Mouse (Mus musculus): Measurements from ENCODE around the gene Arhgdia.
A peak's percentile ranks its signal among the peaks of the same experiment; 100 is the strongest.
"Not testable (repeated sequence)": the region's sequence is repeated elsewhere in the genome, so short reads cannot be mapped to it uniquely, and the experiment has no call there.

The Arhgdia gene

GRCm38 (mm10) chr11:120612763-120613162, 31.3 kb upstream of the Arhgdia start:
- DNase-seq = peak; percentile 93

GRCm38 (mm10) chr11:120610477-120611046, 29.1 kb upstream of the Arhgdia start:
- DNase-seq = no peak

GRCm38 (mm10) chr11:120609250-120609649, 27.8 kb upstream of the Arhgdia start:
- DNase-seq = no peak

- no peak for DNase-seq
These were observed 27.0 kb upstream of the Arhgdia start, which contains the start of gene Npb for GRCm38 (mm10) chr11:120608241-120609034. TSS of gene Npb (plus strand) at chr11:120608477.

GRCm38 (mm10) chr11:120606764-120607163, 25.3 kb upstream of the Arhgdia start:
- no peak for DNase-seq

GRCm38 (mm10) chr11:120605667-120606066, 24.2 kb upstream of the Arhgdia start:
- no peak for DNase-seq

- no peak for DNase-seq
These were observed 22.1 kb upstream of the Arhgdia start for GRCm38 (mm10) chr11:120603545-120603944.

GRCm38 (mm10) chr11:120600716-120601115, 19.3 kb upstream of the Arhgdia start:
- no peak for DNase-seq

GRCm38 (mm10) chr11:120598990-120599549, 17.6 kb upstream of the Arhgdia start:
- DNase-seq = no peak

GRCm38 (mm10) chr11:120598283-120598989, 17.0 kb upstream of the Arhgdia start, which contains the start of the genes Alyref and Anapc11:
TSS of gene Alyref (minus strand) at chr11:120598365.
TSS of gene Anapc11 (plus strand) at chr11:120598421.
- peak; percentile 90 for DNase-seq

- no peak for DNase-seq
These were observed 16.1 kb upstream of the Arhgdia start for GRCm38 (mm10) chr11:120597240-120598235.

GRCm38 (mm10) chr11:120588531-120588930, 7.1 kb upstream of the Arhgdia start:
- no peak for DNase-seq

GRCm38 (mm10) chr11:120583937-120584336, 2.5 kb upstream of the Arhgdia start:
- DNase-seq = no peak

- DNase-seq = not testable (repeated sequence)
These were observed 1.5 kb upstream of the Arhgdia start for GRCm38 (mm10) chr11:120582982-120583293.

GRCm38 (mm10) chr11:120582268-120582981, 1.0 kb upstream of the Arhgdia start:
- DNase-seq = no peak

GRCm38 (mm10) chr11:120580871-120581331, 523 bp downstream of the Arhgdia start:
- no peak for DNase-seq

- no peak for DNase-seq
These were observed 1.2 kb downstream of the Arhgdia start for GRCm38 (mm10) chr11:120580190-120580589.

- peak; percentile 71 for DNase-seq
These were observed 1.9 kb downstream of the Arhgdia start for GRCm38 (mm10) chr11:120579316-120580107.

GRCm38 (mm10) chr11:120578694-120579243, 2.7 kb downstream of the Arhgdia start:
- DNase-seq = no peak

Measured in cerebellum, adult 11 months (tissue).